Comparison of ENCODE assay signal across 11 mouse cellular contexts in the genomic region with DNA sequence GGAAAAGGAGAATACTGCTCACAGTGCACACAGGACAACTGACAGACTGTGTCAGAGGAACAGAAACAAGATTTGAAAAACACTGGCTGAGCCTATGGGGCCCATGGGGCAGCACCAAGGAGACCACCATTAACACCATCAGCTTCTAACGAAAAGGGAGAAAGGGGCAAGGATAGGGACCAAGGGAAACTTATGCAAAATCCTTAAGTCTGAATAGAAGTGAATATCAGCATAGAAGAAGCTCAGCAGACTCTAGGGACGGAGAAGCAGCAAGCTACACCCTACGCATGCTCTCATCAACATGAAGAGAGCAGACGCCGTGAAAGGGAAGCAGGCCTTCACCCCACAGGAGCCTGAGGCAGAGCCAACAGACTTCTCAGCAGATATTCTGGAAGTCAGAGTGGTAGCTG.
A peak's percentile ranks its signal among the peaks of the same experiment; 100 is the strongest.
DNase-seq lines count a peak whose midpoint lies in the region; ATAC-seq and TF ChIP-seq lines count a peak whose summit lies in the region.
"Had no signal": no experiment of that assay in that cellular context is flagged by ENCODE, and none has a peak within 500 bp of the region (broad histone marks: within the 10 kb centered on the region; RNA-seq: fewer than 3 reads in every experiment).

No protein-coding gene starts in this region.

- H3K9ac ChIP-seq in heart, embryonic 12.5 days, result no peak overlapping the region
- H3K9ac ChIP-seq in heart, embryonic 11.5 days (ENCODE audit: low read depth, low read length), result no peak overlapping the region
- no peak overlapping the region for H3K9ac ChIP-seq in lung, postnatal 0 days (replicated peaks; ENCODE audit: low read depth)
- no peak overlapping the region for H3K9ac ChIP-seq in liver, postnatal 0 days (replicated peaks)
- H3K9ac ChIP-seq: hindbrain, embryonic 12.5 days; kidney, embryonic 15.5 days had no signal

- H3K27ac ChIP-seq in heart, embryonic 12.5 days (ENCODE audit: poor library complexity, severe bottlenecking), result 0 out of 2 replicates have a peak overlapping the region, but pooled peaks have one; percentile 43
- no peak overlapping the region for H3K27ac ChIP-seq in heart, embryonic 11.5 days (ENCODE audit: low read depth, low read length)
- H3K27ac ChIP-seq in lung, postnatal 0 days (ENCODE audit: low read length), result peak overlapping the region; percentile 17; the same call in 1 of the 2 replicates
- no peak overlapping the region for H3K27ac ChIP-seq in liver, postnatal 0 days (ENCODE audit: low read depth)
- H3K27ac ChIP-seq: hindbrain, embryonic 12.5 days; kidney, embryonic 15.5 days had no signal

- intact Hi-C loops in left cerebral cortex, postnatal 36 days (cut with DNase I), result no loop called here

- no peak for TF ChIP-seq EP300 in lung, postnatal 0 days (IDR thresholded peaks at IDR 0.05)
- no peak for TF ChIP-seq EP300 in liver, postnatal 0 days (IDR thresholded peaks at IDR 0.05; ENCODE audit: low read depth)

- H3K4me2 ChIP-seq in heart, embryonic 12.5 days, result no peak overlapping the region
- no peak overlapping the region for H3K4me2 ChIP-seq in heart, embryonic 11.5 days
- no peak overlapping the region for H3K4me2 ChIP-seq in lung, postnatal 0 days (replicated peaks; ENCODE audit: low read depth, low read length)
- H3K4me2 ChIP-seq in liver, postnatal 0 days (ENCODE audit: low read depth, low read length), result no peak overlapping the region
- H3K4me2 ChIP-seq: hindbrain, embryonic 12.5 days; kidney, embryonic 15.5 days had no signal

- no peaks in the 10 kb centered on the region for H3K27me3 ChIP-seq in heart, embryonic 12.5 days (replicated peaks)
- H3K27me3 ChIP-seq in heart, embryonic 11.5 days (ENCODE audit: control insufficient read depth, insufficient read depth, low read length), result no peaks in the 10 kb centered on the region
- H3K27me3 ChIP-seq in lung, postnatal 0 days (replicated peaks; ENCODE audit: insufficient read depth, low read length), result no peaks in the 10 kb centered on the region
- no peaks in the 10 kb centered on the region for H3K27me3 ChIP-seq in liver, postnatal 0 days (ENCODE audit: insufficient read depth, low read length)
- H3K27me3 ChIP-seq: hindbrain, embryonic 12.5 days; kidney, embryonic 15.5 days had no signal

- no peaks in the 10 kb centered on the region for H3K9me3 ChIP-seq in heart, embryonic 12.5 days (replicated peaks)
- no peaks in the 10 kb centered on the region for H3K9me3 ChIP-seq in heart, embryonic 11.5 days (replicated peaks; ENCODE audit: control insufficient read depth, low read length)
- no peaks in the 10 kb centered on the region for H3K9me3 ChIP-seq in lung, postnatal 0 days (ENCODE audit: low read length)
- H3K9me3 ChIP-seq in liver, postnatal 0 days (ENCODE audit: low read length), result no peaks in the 10 kb centered on the region
- H3K9me3 ChIP-seq: hindbrain, embryonic 12.5 days; kidney, embryonic 15.5 days had no signal

- no peak for DNase-seq in lung, postnatal 0 days (ENCODE audit: low spot score)
- no peak for DNase-seq in lung, postnatal 25 days (ENCODE audit: low spot score)
- peak; percentile 82 for DNase-seq in cerebellum, adult 9-11 months
- DNase-seq in naive thymus-derived CD4-positive, alpha-beta T cell, adult 2 months (ENCODE audit: low read depth), result peak; percentile 49
- no peak for DNase-seq in liver, postnatal 0 days
- no peak for DNase-seq in left cerebral cortex, postnatal 36 days (ENCODE audit: low spot score in 2 of 2)

- no peak overlapping the region for H3K4me3 ChIP-seq in heart, embryonic 12.5 days
- no peak overlapping the region for H3K4me3 ChIP-seq in heart, embryonic 11.5 days (ENCODE audit: low read depth, low read length)
- no peak overlapping the region for H3K4me3 ChIP-seq in lung, postnatal 0 days (ENCODE audit: low read depth, low read length)
- no peak overlapping the region for H3K4me3 ChIP-seq in liver, postnatal 0 days (ENCODE audit: low read depth, low read length)
- H3K4me3 ChIP-seq: erythroblast, embryonic 14.5 days; hindbrain, embryonic 12.5 days; kidney, embryonic 15.5 days had no signal

- TF ChIP-seq CTCF in lung, postnatal 0 days (IDR thresholded peaks at IDR 0.05), result no peak
- TF ChIP-seq CTCF in liver, postnatal 0 days (IDR thresholded peaks at IDR 0.05; ENCODE audit: low read depth), result no peak

- 85% methylated on average over 5 of the region's 5 CpGs for WGBS in heart, embryonic 12.5 days
- WGBS in heart, embryonic 11.5 days (ENCODE audit: insufficient replicate concordance), result 84% methylated on average over 5 of the region's 5 CpGs
- WGBS in lung, postnatal 0 days, result 80% methylated on average over 5 of the region's 5 CpGs
- WGBS in liver, postnatal 0 days (ENCODE audit: insufficient replicate concordance), result 79% methylated on average over 5 of the region's 5 CpGs

- ATAC-seq in heart, embryonic 12.5 days (ENCODE audit: insufficient number of reproducible peaks, low FRiP score), result no peak
- no peak for ATAC-seq in heart, embryonic 11.5 days (replicated peaks; ENCODE audit: insufficient number of reproducible peaks, low FRiP score, low TSS enrichment)
- ATAC-seq in lung, postnatal 0 days, result no peak
- no peak for ATAC-seq in liver, postnatal 0 days

- peaks cover 5% of the 10 kb centered on the region for H3K36me3 ChIP-seq in heart, embryonic 12.5 days
- no peaks in the 10 kb centered on the region for H3K36me3 ChIP-seq in heart, embryonic 11.5 days (ENCODE audit: control insufficient read depth, insufficient read depth, low read length)
- H3K36me3 ChIP-seq in lung, postnatal 0 days (ENCODE audit: insufficient read depth, low read length), result no peaks in the 10 kb centered on the region
- no peaks in the 10 kb centered on the region; the same call in 1 of the 2 replicates for H3K36me3 ChIP-seq in liver, postnatal 0 days (replicated peaks; ENCODE audit: insufficient read depth, low read length)

- peaks cover 23% of the 10 kb centered on the region for H3K4me1 ChIP-seq in heart, embryonic 12.5 days (replicated peaks)
- no peaks in the 10 kb centered on the region for H3K4me1 ChIP-seq in heart, embryonic 11.5 days (ENCODE audit: control insufficient read depth, insufficient read depth, low read length)
- H3K4me1 ChIP-seq in lung, postnatal 0 days (ENCODE audit: insufficient read depth, low read depth, low read length), result no peaks in the 10 kb centered on the region
- 0 out of 2 replicates have a peak, but pooled peaks cover 2% of the 10 kb centered on the region for H3K4me1 ChIP-seq in liver, postnatal 0 days (ENCODE audit: insufficient read depth)

Comparison
In these comparisons a context has a peak if more than half of its experiments do, and no peak if none do; other contexts are left out.
1. H3K27ac ChIP-seq: peak in heart, embryonic 12.5 days (single experiment) and lung, postnatal 0 days (single experiment); none in heart, embryonic 11.5 days (single experiment) and liver, postnatal 0 days (single experiment).
2. DNase-seq: peak in cerebellum, adult 9-11 months (single experiment) and naive thymus-derived CD4-positive, alpha-beta T cell, adult 2 months (single experiment); none in lung, postnatal 0 days (single experiment), lung, postnatal 25 days (single experiment), liver, postnatal 0 days (single experiment) and left cerebral cortex, postnatal 36 days (0 of 2).